Mouse (Mus musculus): ENCODE measurements around the gene Camta1. TPM values are rescaled to one million over a fixed set of nuclear protein-coding genes. Genes with fewer than 3 reads are reported as not detected.

Camta1 gene
- total RNA-seq, 4 experiments from 2014 or later: 79.5 to 115 (median 98.3) TPM

DNA sequence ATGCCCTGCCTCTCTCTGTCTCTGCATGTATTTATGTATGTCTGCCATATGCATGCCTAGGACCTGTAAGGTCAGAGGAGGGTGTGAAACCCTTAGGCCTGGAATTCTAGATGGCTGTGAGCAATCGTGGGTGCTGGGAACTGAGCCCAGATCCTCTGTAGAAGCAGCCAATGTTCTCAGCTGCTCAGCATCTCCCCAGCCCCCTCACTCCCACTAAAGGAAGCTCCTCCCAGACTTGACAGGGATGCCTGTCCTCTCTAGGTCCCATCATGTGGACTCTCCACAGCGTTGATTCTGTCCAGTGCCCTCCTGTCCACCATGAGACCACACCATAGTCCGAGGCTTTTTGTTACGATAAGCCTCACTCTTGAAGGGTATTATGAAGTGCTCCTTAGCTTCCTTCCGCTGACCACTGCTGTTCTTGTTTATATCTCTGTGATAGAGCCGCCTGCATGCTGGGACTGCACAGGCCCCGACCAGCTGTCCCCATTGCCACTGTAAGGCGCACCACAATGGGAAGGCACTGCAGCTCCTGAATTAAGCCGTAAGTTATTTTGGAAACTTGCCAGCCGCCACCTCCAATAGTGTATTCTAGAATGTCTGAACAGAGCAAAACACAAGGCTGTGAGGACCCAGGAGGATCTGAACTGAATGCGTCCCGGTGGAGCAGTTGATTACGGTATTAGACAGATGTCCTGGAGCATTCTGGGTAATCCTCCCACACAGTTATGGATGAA is 905.1 kb downstream of the Camta1 start:
- DNase-seq (ENCODE audit: low spot score in 2 of 2): no peak

DNA sequence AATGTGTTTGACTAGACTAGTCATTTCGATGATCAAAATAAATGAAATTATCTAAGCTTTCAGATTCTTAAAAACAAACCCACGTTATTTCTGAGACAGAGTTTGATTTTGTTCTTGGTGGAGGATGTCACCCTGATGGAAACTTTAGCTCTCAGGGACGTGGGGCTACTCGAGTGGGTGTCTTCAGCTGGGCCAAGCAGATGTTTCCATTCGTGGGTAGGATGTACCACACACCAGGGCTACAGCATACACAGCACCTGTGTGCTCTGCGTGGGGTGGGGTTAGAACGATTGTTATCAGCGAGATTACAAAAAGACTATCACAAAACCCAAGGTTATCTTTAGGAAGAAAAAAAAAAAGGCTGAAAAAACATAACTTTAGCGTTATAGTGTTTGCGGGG is 910.7 kb downstream of the Camta1 start:
- no peak for DNase-seq (ENCODE audit: low spot score in 2 of 2)

DNA sequence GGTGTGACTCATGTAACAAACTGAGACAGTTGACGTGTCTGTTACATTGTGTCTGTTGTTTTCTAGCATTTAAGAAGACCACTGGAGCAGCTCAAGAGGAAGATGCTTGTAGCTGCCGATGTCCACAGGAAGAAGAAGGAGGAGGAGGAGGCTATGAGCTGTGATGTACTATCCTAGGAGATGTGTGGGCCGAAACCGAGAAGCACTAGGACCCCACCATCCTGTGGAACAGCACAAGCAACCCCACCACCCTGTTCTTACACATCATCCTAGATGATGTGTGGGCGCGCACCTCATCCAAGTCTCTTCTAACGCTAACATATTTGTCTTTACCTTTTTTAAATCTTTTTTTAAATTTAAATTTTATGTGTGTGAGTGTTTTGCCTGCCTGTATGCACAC is 917.0 kb downstream of the Camta1 start:
- no peak for DNase-seq (ENCODE audit: low spot score in 2 of 2)

DNA sequence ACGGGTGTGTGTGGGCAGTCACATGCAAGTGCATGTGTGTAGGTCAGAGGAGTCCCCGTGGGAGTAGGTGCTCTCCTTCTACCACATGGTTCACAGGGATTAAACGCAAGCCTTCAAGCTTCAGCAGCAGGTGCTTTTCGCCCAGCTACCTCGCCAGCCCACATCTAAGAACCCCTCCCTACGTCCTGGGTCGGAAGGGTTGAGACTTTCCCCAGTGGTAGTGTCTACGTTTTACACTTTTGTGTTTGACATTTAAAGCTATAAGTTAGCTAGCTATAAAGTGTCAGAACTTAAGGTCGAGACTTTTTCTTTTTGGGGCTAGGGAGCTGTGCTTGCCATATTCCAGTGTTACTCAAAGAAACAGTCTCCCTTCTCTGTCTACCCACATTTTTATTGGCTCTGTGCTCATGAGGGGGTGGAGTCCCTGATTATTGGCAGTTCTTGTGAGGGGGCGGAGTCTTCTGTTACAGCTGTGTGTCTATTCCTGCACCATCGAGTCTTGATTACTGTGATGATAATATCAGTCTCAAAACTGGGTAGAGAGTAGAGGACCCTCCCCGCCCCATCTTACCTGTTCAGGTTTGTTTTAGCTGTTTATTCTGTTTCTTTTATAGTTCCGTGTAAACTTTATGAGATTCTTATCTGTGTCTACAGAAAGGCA is 921.6 kb downstream of the Camta1 start:
- DNase-seq (ENCODE audit: low spot score in 2 of 2): no peak

DNA sequence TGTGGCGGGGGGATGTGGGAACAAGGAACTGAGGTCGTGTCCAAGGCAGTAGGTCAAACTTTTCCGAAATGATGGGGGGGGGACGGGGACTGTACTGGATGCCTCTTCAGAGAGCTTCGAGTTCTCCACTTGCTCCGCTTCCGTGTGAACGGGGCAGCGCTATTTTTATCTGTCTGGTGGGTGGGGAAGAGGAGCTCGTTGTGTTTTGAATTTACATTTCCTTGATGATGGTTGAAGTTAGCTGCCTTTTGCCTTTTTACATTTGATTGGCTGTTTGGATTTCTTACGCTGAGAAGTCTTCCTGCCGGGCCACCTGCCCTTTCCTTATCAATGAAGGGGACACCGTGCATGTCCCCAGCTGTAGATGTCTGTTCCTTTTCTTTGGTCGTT is 923.6 kb downstream of the Camta1 start:
- DNase-seq (ENCODE audit: low spot score in 2 of 2): no peak

DNA sequence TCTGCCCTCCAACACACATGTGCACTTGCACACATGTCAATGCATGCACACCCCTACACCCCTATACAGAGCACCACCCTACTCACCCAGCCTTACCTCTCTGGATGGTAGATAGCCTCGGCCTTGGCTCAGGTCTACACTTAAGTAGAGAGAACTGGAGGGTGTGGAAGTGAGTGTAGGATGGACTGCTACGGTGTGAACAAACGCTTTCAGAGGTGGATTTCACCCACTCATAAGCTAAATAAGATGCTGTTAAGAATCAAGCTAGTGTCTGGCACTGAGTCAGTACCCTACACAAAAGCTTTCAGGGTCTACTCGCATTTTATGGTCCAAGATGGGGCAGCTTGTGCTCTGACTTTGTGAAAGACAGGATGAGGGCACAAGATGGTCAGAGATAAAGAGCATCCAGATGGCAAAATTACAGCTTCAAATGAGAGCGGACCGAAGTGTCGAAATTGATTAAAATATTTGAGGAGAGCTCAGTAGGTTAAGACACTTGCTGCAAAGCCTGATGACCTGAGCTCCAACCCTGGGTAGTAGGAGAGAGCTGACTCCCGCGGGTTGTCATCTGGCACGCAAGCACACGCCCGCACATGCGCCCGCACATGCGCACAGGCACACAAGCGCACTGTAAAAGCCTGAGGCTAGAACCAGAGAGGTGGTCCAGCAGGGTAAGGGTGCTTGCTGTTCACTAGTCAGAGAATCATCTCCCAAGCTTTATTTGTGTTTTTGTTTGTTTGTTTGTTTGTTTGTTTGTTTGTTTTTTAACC is 924.2 kb downstream of the Camta1 start:
- DNase-seq (ENCODE audit: low spot score in 2 of 2): no peak

DNA sequence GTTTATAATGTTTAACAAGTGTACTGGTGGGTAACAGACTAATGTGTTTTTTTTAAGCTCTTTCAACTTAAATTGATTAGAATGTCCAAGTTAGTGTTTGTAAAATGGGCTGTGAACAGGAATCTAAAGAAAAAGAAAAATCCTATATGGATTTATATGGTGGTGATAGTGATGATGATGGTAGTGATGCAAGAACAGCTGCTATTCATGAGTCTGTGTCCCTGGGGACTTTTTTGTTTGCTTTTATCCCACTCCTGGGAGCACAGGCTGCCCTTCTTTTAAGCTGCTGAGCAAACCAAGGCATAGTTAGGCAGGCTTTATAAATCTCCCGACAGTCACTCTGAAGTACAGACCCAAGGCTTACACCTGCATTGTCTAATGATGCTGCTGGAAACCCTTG is 928.2 kb downstream of the Camta1 start:
- DNase-seq (ENCODE audit: low spot score in 2 of 2): no peak

DNA sequence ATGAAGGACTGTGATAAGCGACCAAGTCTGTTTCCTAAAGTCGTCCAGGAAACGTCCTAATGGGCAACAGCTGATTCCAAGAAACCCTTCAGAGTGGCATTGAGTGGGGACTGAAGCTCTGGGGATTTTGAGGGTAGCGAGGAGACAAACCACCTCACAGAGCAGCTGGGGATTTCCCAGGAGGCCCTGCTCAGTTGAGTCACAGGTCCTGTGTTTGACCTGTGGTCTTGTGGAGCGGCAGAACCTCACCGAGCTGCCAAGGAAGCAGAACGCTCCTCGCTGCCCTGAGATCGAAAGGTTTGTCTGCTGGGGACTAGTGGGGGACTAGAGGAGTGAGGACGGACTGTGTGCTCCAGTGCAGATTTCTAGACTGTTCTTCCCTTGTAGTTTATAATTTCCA is 933.9 kb downstream of the Camta1 start:
- DNase-seq (ENCODE audit: low spot score in 2 of 2): no peak

DNA sequence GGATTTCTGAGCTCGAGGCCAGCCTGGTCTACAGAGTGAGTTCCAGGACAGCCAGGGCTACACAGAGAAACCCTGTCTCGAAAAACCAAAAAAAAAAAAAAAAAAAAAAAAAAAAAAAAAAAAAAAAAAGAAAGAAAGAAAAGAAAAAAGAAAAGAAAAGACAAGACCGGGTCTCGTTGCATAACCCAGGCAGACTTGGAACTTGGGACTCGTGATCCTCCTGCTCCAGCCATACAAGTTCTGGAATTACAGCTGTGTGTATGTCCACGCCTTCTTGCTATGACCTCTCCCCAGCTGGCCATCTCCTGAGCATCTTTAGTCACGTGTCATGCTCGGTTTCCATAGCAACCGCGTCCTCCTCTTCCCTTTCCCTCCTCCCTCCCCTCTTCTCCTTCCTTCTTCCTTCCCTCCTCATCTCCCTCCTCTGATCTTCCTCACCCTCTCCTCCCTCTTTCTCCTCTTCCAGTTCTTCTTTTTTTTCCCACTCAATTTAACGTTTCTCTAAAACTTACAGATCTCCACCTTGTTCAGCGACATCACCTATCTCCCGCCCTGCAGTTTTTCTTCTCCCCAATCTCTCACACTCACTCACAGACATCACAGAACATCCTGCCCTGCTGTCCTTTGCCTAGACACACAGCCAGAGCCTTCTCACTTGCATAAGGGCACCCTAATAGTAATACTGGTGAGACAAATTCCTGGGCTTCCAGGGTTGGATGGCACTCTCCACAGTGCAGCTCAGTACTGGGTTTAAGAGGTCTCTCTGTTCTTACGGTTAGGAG is 934.6 kb downstream of the Camta1 start:
- DNase-seq (ENCODE audit: low spot score in 2 of 2): no peak

DNA sequence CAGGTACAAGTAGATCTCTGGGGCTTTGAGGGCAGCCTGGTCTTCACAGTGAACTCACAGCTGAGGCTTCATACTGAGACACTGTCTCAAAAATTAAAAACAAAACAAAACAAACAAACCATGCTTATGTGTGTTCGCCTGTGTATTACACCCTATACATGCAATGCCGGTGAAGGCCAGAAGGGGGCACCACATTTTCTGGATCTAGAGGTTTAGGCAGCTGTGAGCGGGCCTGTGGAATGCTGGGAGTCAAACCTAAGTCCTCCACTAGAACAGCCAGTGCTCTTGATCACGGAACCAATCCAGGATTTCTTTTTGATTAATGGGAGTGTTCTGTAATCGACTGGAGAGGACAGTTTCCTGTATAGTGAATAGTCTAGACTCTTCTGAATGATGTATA is 935.8 kb downstream of the Camta1 start:
- no peak for DNase-seq (ENCODE audit: low spot score in 2 of 2)

DNA sequence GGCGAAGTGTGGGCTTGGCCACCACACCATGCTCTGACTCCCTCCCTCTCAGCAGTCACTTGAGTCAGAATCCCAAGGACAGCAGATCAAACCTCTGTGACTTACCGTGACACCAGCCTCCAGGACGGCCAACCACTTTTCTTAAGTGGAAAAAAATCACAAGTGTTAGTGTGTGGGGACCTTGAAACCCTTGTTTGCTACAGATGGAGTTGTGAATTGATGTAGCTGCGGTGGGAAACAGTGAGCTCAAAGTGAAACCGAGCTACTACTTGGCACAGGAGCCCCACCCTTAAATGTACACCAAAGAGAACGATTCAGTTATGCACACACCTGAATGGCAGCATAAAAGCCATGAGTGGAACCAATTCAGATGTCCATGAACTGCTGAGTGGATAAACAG is 936.7 kb downstream of the Camta1 start:
- DNase-seq (ENCODE audit: low spot score in 2 of 2): no peak

DNA sequence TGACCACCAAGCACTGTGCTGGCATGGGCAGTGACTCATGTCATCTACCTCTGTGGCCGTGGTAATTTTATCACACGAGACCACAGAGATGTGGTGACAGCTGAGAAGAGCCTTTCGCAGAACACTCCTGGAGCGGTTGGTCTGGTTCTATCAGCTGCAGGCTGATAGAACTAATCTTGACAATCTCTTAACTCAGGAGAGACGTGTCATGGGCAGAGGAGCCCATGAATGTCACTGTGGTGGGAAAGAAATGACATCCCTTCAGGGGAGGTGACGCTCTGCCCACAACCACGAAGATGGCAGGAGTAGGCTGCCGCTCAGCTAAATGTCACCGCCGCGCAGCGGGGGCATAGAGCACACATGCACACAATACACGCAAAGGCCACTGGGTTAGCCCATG is 937.4 kb downstream of the Camta1 start:
- DNase-seq (ENCODE audit: low spot score in 2 of 2): no peak

DNA sequence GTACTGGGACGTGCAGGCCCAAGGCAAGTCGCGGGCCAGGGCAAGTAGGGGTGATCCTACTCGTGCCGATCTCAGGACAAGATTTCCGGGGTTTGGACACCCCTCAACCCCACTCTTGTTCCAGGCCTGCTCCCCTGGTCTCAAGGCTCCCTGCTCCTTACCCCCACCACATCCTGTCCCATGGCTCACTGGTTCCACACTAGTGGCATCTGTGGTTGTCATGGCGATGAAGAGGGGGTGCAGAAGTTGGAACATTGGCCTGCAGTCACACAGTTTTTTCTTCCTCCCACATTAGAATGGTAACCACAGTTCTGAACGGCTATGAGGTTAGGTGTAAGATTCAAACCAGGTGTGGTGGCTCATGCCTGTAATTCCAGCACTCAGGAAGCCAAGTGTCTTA is 940.5 kb downstream of the Camta1 start:
- no peak for DNase-seq (ENCODE audit: low spot score in 2 of 2)

DNA sequence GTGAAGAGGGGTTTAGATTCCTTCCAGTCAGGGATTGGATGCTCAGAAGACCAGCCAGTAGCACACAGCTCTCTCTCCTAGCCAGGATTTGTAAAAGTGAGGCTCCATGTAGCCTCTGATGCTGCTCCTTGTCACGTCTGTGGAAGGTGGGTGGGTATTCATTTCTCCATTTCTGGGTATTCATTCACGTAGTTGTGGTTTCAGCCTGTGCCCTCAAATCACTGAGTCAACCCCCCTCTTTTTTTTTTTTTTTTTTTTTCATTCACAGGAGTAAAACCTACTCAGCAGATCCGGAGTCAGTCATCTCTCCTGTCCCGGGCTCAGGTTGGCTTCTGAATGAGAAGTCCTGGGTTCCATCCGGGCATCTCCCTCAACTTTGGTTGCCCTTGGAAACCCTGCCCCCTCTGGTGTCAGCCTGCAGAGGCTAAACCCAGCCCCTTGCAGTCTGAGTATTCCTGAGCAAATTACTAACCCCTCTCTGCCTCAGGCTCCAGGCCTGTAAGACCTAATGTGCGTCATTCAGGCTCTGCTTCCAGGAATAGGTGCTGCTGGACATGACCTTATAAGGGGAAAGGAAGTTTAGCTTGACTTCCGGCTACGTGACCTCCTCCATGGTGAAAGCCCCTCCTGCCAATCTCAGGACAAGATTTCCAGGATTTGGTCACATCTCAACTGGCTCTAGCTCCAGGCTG is 944.2 kb downstream of the Camta1 start:
- no peak for DNase-seq (ENCODE audit: low spot score in 2 of 2)

DNA sequence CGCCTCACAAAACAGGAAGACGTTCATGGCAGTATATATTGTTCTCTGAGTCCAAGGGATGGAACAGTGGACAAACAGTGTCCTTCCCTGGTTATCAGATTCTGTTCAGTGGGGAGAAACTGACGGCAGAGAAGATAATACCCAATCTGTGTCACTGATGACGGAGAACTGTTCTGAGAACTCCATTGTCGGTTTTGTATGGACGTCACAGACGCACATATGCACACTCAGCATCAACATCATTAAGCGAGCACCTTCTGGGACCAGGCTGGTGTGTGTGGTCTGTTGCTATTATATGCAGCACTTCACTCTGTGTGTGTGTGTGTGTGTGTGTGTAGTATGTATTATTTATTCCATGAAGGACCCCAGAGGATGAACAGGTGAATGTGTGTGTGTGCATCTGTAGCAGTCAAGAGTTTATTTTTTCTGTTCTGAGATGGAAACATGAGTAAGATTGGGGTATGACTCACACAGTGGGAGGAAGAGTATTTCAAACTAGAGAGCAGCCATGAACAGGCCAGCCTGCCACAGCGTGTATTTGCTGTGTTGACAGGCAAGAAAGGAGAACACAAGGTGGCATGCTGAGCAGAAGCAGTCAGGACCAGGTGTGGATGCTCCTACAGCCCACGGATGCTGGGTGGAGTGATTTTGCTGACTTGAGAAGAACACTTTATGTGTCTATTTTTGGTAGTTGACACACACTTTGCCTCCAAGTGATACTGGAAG is 946.3 kb downstream of the Camta1 start:
- no peak for DNase-seq (ENCODE audit: low spot score in 2 of 2)

DNA sequence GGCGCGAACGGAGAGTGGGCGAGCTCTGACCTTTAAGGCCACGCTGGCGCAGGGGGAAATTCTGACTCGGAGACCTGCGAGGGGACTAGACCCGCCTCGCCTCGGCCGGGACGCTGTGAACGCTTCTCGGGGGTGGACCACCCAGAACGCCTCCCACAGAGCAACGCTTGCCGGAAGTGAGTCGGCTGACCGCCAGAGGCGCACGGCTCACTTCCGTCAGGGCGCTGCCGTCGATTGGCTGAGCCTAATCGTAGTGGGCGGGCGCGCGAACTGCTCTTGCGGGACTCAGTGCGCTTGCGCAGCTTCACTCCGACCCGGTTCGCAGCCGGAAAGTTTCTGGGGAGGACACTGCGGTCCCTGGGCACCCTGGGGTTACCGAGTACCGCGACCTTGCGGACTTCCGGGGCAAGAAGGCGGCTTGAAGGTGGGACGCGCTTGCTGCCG is 947.4 kb downstream of the Camta1 start, which contains the start of the genes Park7 and Tnfrsf9:
Gene Park7 (minus strand): TSS at position 148 of the 444 bp plus-strand sequence.
Gene Tnfrsf9 (plus strand): TSS at position 273 of the 444 bp plus-strand sequence.
- DNase-seq (ENCODE audit: low spot score in 2 of 2): peak; percentile 91 to 96

DNA sequence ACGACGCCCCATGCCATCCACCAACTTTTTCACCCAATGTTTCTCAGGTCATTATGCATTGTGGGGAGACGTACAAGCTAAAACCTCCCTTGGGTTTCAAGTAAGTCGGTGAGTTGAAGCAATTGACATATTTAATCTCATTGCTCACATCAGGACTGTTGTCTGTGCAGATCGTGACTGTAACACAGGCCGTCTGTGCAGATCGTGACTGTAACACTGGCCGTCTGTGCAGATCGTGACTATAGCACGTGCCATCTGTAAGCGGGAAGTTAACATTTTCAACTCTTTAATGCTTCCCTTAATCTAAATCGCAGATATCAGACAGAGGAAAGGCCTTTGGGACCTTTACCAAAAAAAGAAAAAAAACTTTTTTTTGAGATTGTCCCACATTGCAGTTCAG is 947.9 kb downstream of the Camta1 start:
- DNase-seq (ENCODE audit: low spot score in 2 of 2): no peak

DNA sequence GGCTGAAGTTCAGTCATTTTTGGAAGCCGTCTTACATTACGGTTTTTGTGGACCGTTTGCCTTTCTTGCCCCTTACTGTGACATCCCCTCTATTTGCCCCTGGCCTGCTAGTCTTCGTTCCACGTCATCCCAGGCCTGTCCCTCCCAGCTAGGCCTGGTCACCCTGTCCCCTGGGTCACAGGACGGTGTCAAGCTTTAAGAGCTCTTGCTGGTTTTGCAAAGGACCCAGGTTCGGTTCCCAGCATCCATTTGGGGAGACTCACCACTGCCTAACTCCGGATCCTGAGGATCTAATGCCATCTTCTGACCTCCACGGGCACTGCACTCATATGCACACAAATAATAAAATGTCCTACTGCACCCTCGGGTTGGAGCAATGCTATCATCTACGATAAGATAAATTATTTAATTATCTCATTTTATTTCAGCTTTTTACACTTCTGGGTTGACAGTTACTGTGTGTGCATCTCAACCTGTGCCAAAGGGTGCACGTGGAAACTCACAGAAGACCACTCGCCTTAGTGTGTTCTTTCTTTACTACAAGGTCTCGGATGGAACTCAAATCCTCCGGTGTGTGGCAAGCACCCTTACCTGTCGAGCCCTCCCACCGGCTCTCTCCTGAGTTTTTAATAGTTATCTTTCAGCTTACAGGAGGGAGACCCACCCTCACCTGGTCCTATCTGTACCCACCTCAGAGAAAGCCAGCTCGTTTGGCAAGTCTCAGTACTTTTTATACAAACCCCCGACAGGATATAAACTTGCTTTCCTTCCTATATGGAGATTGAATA is 951.3 kb downstream of the Camta1 start:
- no peak for DNase-seq (ENCODE audit: low spot score in 2 of 2)

DNA sequence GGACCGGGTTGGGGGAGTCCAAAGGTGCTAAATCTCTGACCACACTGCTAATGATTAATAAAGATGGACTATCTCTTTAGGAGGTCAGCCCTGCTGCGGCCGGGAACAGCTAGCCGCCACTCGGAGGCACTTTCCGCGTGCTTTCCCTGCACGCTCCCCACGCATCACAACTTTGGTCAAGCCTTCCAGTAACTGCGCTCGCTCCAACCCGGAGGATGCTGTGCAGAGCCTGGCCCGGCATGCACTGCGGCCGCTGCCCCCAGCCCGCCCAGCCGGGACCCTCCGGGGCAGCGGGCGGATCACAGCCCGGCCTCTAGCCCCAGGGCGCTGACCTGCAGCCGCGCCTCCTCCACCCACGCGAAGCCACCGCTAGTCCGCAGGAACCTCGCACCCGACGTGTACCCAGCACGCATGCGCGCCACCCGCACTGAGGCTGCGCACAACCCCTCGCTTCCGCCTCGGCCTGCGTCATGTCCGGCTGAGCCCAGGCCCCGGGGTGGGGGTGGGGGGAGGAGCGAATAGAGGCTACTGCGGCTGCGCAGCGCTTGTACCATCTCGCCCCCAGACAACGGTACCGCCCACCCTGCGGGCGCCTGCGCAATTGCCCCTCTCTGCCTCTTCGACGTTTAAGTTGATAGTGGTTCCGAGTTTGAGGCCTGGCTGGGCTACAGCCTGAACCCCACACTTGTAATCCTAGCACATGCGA is 952.1 kb downstream of the Camta1 start:
- peak; percentile 95 to 96 for DNase-seq (ENCODE audit: low spot score in 2 of 2)
